Mouse (Mus musculus): ENCODE data around the gene Nr1d1. TPM values are rescaled to one million over a fixed set of nuclear protein-coding genes. Genes with fewer than 3 reads are reported as not detected.

The Nr1d1 gene
- total RNA-seq, 2 experiments from 2014 or later: 31.1 to 32.7 TPM

GRCm38 (mm10) chr11:98754621-98755181 is 20.4 kb downstream of the Nr1d1 start:
- peak; percentile 81 to 90 for DNase-seq
- intact Hi-C loops (cut with DNase I): loop anchor here (2.0 to 5.0 kb wide), 2 partner anchors 14 to 42 kb away; no protein-coding TSS in a partner anchor

- intact Hi-C loops (cut with DNase I): loop anchor here (2.0 to 5.0 kb wide), 2 partner anchors 15 to 42 kb away; no protein-coding TSS in a partner anchor
- DNase-seq: peak in 1 of 2 experiments; percentile 41
Observed at GRCm38 (mm10) chr11:98754151-98754620, 20.9 kb downstream of the Nr1d1 start.

DNA sequence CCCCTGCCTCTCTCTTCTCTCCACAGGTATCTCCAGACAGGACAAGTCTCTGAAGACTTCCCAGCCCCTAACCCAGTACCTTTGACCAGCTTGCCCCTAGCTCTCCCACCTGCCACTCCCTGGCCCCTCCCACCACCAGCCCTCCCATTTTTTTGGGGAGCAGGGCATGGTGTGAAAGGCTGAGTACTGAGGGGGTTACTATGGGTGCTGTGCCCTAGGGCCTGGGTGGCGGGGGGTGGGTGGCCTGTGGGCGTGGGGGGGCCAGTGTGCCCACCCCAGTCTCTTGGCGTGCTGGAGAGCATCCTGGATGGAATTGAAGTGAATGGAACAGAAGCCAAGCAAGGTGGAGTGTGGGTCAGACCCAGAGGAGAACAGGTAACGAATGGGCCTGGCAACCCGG is 21.9 kb downstream of the Nr1d1 start:
- intact Hi-C loops (cut with DNase I): loop anchor here (5.0 kb wide), 1 partner anchor 41 kb away; no protein-coding TSS in a partner anchor
- peak in 1 of 2 experiments; percentile 4 for DNase-seq

GRCm38 (mm10) chr11:98752562-98753140 is 22.5 kb downstream of the Nr1d1 start:
- intact Hi-C loops (cut with DNase I): loop anchor here (5.0 kb wide), 1 partner anchor 40 kb away; no protein-coding TSS in a partner anchor
- DNase-seq: no peak

DNA sequence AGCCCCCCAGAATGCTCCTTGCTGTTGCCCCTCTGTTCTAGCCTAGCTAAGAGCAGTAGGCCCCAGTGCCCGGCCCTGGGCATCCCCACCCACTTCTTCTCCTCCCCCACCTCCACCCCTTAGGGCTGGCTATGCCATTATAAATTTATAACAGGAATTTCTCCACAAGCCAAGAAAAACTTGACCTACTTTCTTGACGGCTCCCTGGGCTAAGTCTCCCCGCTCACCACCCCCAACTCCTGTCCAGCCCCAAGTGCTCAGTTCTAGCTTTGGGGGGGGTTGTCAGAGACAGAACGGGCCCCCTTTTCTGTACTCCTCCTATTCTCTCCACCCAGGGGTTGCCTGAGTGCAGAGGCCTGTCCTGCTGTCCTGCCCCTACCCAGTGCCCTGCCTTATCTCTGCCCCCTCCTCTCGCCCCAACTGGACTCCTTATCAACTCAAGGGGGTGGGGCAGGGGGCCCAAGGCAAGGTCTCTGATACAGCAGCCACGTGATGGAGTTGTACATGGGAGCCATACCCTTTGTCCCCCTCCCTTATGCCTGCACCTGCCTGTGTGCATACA is 23.8 kb downstream of the Nr1d1 start:
- intact Hi-C loops (cut with DNase I): loop anchor here (5.0 kb wide), 1 partner anchor 39 kb away; no protein-coding TSS in a partner anchor
- DNase-seq: peak; percentile 48 to 57

- intact Hi-C loops (cut with DNase I): loop anchor here (5.0 kb wide), 1 partner anchor 38 kb away; no protein-coding TSS in a partner anchor
- DNase-seq: peak; percentile 76 to 81
Observed at GRCm38 (mm10) chr11:98750351-98751201, 24.6 kb downstream of the Nr1d1 start.

GRCm38 (mm10) chr11:98749716-98750115 is 25.4 kb downstream of the Nr1d1 start:
- DNase-seq: peak; percentile 24 to 32
- intact Hi-C loops (cut with DNase I): loop anchor here (5.0 kb wide), 1 partner anchor 37 kb away; no protein-coding TSS in a partner anchor

GRCm38 (mm10) chr11:98748506-98749416 is 26.4 kb downstream of the Nr1d1 start:
- intact Hi-C loops (cut with DNase I): no loop called here

GRCm38 (mm10) chr11:98747804-98748505 is 27.2 kb downstream of the Nr1d1 start:
- DNase-seq: peak; percentile 33 to 48
- intact Hi-C loops (cut with DNase I): no loop called here

More at GRCm38 (mm10) chr11:98748506-98749416, 26.4 kb downstream of the Nr1d1 start:
- peak; percentile 45 to 60 for DNase-seq

- intact Hi-C loops (cut with DNase I): no loop called here
Observed at GRCm38 (mm10) chr11:98746855-98747693, 28.1 kb downstream of the Nr1d1 start.

DNA sequence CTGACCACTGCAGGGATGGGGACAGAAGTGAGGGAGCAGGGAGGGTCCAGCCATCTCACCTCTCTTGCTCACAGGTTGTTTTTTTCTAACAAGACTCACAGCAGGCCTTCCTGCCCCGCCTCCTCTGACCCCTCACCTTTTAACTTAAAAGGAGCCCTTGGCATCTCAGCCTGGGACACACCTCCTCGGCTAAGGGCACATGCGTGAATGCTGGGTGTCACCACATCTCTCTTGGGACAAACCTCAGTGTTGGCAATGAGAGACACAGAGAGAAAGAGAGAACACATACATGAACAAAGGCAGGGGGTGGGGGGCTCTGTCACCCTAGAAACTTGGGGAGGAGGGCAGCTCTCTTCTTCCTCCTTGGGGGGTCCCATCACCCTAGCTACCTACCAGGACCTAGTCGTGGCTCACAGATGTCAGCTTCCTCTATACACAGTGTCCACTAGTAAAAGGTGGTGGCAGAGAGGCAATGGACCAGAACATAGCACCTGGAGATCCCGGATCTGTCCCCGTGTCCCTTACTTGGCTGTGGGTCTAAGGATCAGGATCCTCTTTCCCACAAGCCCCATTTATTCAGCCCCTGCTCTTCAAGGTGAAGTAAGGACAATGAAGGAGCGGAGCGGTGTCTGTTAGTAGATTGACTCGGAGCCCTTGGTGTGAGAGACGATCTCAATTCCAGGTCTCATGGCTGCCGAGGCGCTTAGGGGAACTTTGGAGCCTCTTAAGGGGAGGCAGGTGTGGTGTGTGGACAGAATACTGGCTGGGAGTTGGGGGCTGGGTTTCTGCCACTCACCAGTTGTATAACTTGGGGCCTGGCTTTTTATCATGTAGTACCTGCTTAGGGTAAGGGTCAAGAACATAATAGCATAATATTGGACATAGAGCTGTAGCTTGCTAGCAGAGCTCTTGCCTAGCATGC is 28.9 kb downstream of the Nr1d1 start:
- DNase-seq: peak; percentile 19 to 20
- intact Hi-C loops (cut with DNase I): loop anchor here (2.0 kb wide), 1 partner anchor 25 kb away; no protein-coding TSS in a partner anchor

More at GRCm38 (mm10) chr11:98746855-98747693, 28.1 kb downstream of the Nr1d1 start:
- DNase-seq: peak; percentile 85 to 86

DNA sequence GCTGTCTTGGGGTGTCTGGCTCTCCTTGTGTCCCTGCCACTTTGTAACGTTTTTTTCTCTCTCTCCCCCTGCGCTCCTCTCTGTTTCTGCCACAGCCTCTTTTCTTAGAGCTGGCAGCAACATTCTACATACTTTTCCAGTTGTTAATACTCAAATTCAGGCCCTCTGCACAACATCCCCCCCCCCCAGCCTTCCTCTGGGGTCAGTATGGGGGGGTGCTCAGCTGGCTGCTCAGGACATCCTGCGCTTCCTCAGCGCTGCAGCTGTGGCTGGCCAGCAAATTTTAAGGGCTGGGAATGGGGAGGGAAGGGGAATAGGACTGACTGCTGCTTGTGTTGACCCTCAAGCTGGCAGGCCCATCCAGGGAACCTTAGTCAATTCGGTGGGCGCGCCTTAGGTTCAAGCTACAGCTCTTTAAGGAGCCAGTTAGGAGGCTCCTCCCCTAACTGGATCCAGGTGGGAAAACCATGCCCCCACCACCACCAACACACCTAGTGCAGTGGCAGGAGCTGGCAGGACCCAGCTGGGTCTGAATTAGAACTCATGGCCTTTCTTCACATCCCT is 30.6 kb downstream of the Nr1d1 start:
- intact Hi-C loops (cut with DNase I): loop anchor here (2.0 kb wide), 1 partner anchor 26 kb away; no protein-coding TSS in a partner anchor
- peak; percentile 54 to 57 for DNase-seq

GRCm38 (mm10) chr11:98743655-98744345 is 31.3 kb downstream of the Nr1d1 start:
- peak; percentile 87 to 88 for DNase-seq
- intact Hi-C loops (cut with DNase I): loop anchor here (2.0 kb wide), 1 partner anchor 27 kb away; no protein-coding TSS in a partner anchor

DNA sequence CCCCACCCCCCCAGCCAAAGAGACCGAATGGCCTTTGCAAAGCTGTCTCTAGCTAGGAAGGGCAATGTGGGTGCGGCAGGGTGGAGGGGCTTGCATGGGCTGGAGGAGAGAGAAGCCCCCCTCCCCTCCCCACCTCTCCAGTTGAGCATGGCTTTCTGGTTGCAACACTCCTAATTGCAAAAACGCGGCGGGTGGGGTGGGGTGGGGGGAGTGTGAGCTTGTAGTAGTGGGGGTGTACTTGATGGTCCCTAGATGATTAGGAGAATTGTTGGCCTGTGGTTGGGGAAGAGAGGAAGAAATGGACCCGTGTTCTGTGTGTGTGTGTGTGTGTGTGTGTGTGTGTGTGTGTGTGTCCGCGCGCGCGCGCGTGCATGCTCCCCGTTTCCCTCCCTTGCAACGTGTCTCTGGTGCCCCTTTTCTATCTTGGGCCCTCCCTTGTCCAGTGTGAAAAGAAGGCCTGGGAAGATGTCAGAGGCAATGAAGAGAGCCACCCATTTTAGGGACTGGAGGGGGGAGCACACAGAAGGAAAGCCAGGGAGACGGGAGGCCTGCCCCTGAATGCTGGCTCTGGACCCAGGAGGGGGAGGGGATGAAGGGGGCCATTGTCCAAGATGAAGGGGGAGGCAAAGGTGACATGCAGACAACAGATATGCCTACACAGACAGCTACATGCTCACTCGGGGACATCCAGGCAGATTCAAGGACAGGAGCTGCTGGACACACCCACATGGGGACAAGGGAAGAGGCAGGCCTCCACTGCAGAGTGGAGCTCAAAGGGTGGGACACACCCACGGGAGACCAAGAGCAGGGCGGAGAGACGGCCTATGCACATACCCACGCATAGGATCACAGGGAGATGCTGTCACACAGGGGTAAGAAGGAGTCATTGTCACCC is 32.5 kb downstream of the Nr1d1 start:
- intact Hi-C loops (cut with DNase I): no loop called here
- DNase-seq: peak; percentile 73 to 79

Measured in heart, postnatal 10 days (tissue).